Mouse (Mus musculus) liver, embryonic 16.5 days (tissue): Measurements from ENCODE around the gene Syt7. TPM values are rescaled to one million over a fixed set of nuclear protein-coding genes. Genes with fewer than 3 reads are reported as not detected.

Experiments
- ATAC-seq: fragments of 200-750 bp; cut with Nextera tagmentation; 2 replicates; pipeline ENCODE4 v1.8.0; 2017; ENCODE audit warnings: low read depth, mild to moderate bottlenecking, moderate number of reproducible peaks, moderate library complexity
- H3K27ac ChIP-seq: fragments of 300-500 bp; sonication (generic); 2 replicates; pipeline ENCODE4 v1.5.1; 2014; ENCODE audit warnings: mild to moderate bottlenecking, low read length
- H3K27me3 ChIP-seq: fragments of 300-500 bp; sonication (generic); 2 replicates; pipeline ENCODE4 v1.6.1; 2014; ENCODE audit warnings: low read depth, low read length, mixed read lengths; ENCODE audit not compliant: control insufficient read depth, insufficient read depth
- H3K36me3 ChIP-seq: fragments of 300-500 bp; sonication (generic); 2 replicates; pipeline ENCODE4 v1.6.1; 2014; ENCODE audit warnings: mild to moderate bottlenecking; ENCODE audit not compliant: control insufficient read depth, insufficient read depth
- H3K4me1 ChIP-seq: fragments of 300-500 bp; sonication (generic); 2 replicates; pipeline ENCODE4 v1.6.1; 2014; ENCODE audit warnings: low read depth, low read length, mixed read lengths; ENCODE audit not compliant: control insufficient read depth
- H3K4me2 ChIP-seq: fragments of 300-500 bp; sonication (generic); 2 replicates; pipeline ENCODE4 v1.6.1; 2014; ENCODE audit warnings: low read depth, low read length, mixed read lengths
- H3K4me3 ChIP-seq: fragments of 300-500 bp; sonication (generic); 2 replicates; pipeline ENCODE4 v1.5.1; 2014; ENCODE audit warnings: low read depth, mild to moderate bottlenecking, low read length
- H3K9ac ChIP-seq: fragments of 300-500 bp; sonication (generic); 2 replicates; pipeline ENCODE4 v1.6.1; 2014; ENCODE audit warnings: low read depth, low read length
- H3K9me3 ChIP-seq: fragments of 300-500 bp; sonication (generic); replicated peaks from 2 replicates; pipeline ENCODE4 v1.6.1; 2016; ENCODE audit warnings: low read length; ENCODE audit not compliant: control insufficient read depth
- WGBS: fragments of 180-500 bp; shearing (Covaris S2); extraction: QIAGEN DNeasy Blood & Tissue Kit; methylation state at CpG from one replicate; pipeline ENCODE4 v1.1.7; 2014; ENCODE audit not compliant: insufficient replicate concordance; 5-methylcytosine and 5-hydroxymethylcytosine counted together
- polyA plus RNA-seq: library from polyadenylated mRNA; unstranded; fragments of >200 nt; fragmentation: Nextera tagmentation; extraction: Ambion mirVana; gene quantifications from 2 replicates; pipeline ENCODE4 v1.2.1, GENCODE M21; 2015

The Syt7 gene
- polyA plus RNA-seq, 1 experiment from 2014 or later = 0.39 TPM

DNA sequence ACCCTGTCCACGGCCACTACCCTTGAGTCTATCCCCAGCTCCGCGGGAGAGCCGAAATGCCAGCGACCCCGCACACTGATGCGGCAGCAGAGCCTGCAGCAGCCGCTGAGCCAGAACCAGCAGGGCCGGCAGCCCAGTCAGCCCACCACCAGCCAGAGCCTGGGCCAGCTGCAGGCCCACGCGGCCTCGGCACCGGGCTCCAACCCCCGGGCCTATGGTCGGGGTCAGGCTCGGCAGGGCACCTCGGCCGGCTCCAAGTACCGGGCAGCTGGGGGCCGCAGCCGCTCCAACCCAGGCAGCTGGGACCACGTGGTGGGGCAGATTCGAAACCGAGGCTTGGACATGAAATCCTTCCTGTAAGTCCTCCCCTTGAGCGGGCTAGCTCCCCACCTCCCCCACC is 37.4 kb downstream of the Syt7 start:
- Histone ChIP-seq H3K4me3 (no peak overlapping the region), H3K4me2 (no peak overlapping the region), H3K9ac (no peak overlapping the region), H3K4me1 (peaks cover 4% of the 10 kb centered on the region; the same call in 1 of the 2 replicates), H3K27ac (no peak overlapping the region), H3K36me3 (no peaks in the 10 kb centered on the region), H3K9me3 (no peaks in the 10 kb centered on the region), H3K27me3 (peaks cover 24% of the 10 kb centered on the region)
- no peak; the same call in 1 of the 2 replicates for ATAC-seq
- WGBS = 45% methylated on average over 25 of the region's 25 CpGs

DNA sequence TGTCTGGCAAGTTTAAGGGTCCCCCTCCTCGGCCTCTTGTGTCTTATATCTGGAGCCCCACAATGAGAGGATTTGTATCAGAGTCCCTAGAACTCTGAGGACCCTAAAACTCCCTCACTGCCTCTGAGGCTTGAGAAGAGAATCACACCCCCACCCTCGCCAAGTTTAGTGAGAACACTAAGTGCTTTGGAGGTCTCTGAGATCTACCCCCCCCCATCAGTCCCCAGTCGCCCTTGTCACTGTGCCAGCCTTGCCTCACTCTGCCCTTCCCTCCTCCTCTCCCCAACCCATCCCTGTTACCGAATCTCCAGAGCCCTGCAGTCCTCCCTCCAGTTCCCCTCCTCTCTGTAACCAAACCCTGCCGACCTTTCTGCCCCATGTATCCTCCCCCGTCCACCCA is 37.9 kb downstream of the Syt7 start:
- Histone ChIP-seq H3K27me3 (peaks cover 19% of the 10 kb centered on the region), H3K4me2 (no peak overlapping the region), H3K9ac (no peak overlapping the region), H3K9me3 (no peaks in the 10 kb centered on the region), H3K4me1 (peaks cover 8% of the 10 kb centered on the region), H3K4me3 (no peak overlapping the region), H3K27ac (no peak overlapping the region), H3K36me3 (no peaks in the 10 kb centered on the region)
- ATAC-seq = no peak
- 39% methylated on average over 6 of the region's 6 CpGs for WGBS

DNA sequence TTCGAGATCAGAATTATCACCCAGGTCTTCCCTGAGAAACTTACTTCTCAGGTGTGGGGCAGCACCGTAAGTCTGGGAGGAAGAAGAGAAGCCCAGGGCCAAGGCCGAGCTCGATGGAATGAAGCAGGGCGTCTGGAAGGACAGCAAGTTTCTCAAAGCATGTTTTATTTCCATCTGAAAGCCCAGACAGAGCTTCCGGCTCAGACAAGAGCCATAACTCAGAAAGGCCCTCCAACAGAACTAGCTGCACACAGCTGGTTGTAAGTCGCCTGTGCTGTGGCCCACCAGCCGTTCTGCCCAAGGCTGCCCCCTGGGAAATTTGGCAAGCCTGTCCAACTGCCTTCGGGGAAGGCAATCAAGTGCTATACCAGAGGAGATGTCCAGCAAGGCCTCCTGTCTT is 38.5 kb downstream of the Syt7 start:
- WGBS = 64% methylated on average over 9 of the region's 9 CpGs

DNA sequence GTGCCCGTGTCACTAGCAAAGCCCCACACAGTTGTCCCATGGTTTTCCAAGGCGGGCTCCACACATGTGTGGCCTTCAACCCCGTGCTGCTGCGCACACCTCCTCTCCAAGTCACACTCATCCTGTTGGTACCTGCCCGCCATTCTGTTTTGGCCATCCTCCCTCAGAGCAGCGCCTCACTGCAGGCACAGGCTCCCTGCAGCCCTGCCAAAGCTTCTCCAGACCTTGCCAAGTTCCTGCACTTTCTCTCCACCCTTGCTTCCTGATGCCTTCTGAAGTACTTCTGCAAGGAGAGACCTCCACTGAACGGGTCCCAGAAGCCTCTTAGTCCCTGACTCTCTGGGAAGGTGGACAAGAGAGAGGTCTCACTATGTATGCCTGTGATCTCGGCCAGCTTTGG is 40.5 kb downstream of the Syt7 start:
- Histone ChIP-seq H3K4me2 (no peak overlapping the region), H3K27me3 (peaks cover 3% of the 10 kb centered on the region; the same call in 1 of the 2 replicates), H3K9ac (no peak overlapping the region), H3K9me3 (no peaks in the 10 kb centered on the region), H3K4me1 (peaks cover 14% of the 10 kb centered on the region), H3K36me3 (no peaks in the 10 kb centered on the region), H3K27ac (no peak overlapping the region), H3K4me3 (no peak overlapping the region)
- ATAC-seq = no peak
- WGBS = 63% methylated on average over 8 of the region's 8 CpGs

More for the DNA sequence above, 38.5 kb downstream of the Syt7 start:
- Histone ChIP-seq H3K4me3 (no peak overlapping the region), H3K27me3 (peaks cover 13% of the 10 kb centered on the region), H3K27ac (no peak overlapping the region), H3K36me3 (no peaks in the 10 kb centered on the region), H3K4me1 (peaks cover 11% of the 10 kb centered on the region), H3K4me2 (no peak overlapping the region), H3K9ac (no peak overlapping the region), H3K9me3 (no peaks in the 10 kb centered on the region)
- no peak for ATAC-seq

DNA sequence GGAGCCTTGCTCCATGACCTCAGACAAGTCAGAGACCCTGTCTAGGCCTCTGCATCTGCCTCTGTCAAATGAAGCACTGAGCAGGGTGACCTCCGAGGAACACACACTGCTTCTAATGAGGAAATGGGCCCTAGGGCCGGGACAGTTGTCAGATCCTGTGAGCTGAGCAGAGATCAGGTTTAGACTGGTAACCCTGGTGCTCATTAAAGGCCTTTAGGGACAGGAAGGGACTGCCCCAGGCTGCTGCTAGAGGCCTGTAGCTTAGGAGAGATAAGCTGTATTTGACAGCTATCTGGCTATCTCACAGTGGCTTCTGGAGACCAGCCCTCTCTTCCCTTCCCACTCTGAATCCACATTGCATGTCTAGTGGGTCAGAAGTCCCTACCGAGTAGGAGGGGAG is 42.5 kb downstream of the Syt7 start:
- Histone ChIP-seq H3K9ac (no peak overlapping the region; the same call in 1 of the 2 replicates), H3K9me3 (no peaks in the 10 kb centered on the region), H3K4me1 (peaks cover 18% of the 10 kb centered on the region), H3K27ac (no peak overlapping the region), H3K4me3 (no peak overlapping the region), H3K27me3 (no peaks in the 10 kb centered on the region), H3K4me2 (peak overlapping the region; percentile 15), H3K36me3 (no peaks in the 10 kb centered on the region)
- peak; percentile 75 for ATAC-seq
- 13% methylated on average over 3 of the region's 3 CpGs for WGBS

DNA sequence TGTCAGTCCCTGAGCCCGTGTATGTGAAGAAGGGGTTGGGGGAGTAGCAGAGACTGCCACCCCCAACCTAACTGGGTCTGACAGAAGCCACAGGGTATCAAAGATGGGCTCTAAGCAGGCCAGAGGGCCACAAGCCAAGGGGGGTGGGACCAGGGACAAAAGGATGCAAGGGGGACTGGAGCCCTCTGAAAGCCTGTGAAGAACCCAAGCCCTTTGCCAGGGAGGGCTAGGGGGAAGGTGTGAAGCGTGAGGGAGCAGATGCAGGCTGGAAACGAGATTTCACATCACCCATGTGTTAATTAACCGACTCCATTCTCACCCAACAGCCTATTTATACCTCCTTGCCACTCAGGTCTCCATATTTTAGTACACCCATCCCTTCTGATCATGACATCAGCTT is 43.0 kb downstream of the Syt7 start:
- H3K4me2 ChIP-seq = peak overlapping the region; percentile 15

DNA sequence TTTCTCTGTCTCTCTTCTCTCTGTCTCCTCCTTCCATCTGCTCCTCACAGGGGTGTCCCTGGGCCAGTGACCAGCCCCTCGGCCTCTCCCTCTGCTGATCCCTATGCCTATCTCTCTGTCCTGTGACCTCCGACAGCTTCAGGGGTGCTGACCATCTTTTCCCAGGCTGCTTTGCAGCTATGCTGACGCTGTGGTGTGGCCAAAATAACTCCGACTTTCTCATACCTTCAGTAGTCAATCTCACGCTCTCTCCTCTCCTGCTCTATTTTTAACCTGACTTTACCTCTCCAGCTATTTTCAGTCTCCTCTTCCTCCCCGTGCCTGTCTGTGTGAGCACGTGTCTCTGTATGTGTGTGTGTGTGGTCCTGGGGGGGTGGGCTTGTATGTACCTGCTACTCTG is 44.3 kb downstream of the Syt7 start:
- WGBS = 61% methylated on average over 7 of the region's 7 CpGs
- Histone ChIP-seq H3K9me3 (no peaks in the 10 kb centered on the region), H3K4me1 (peaks cover 18% of the 10 kb centered on the region)

More for the DNA sequence above, 43.0 kb downstream of the Syt7 start:
- no peak overlapping the region for H3K4me3 ChIP-seq
- no peak for ATAC-seq
- WGBS = 39% methylated on average over 4 of the region's 4 CpGs
- no peak overlapping the region for H3K9ac ChIP-seq
- H3K27ac ChIP-seq = no peak overlapping the region
- no peaks in the 10 kb centered on the region for H3K9me3 ChIP-seq
- peaks cover 18% of the 10 kb centered on the region for H3K4me1 ChIP-seq
- H3K27me3 ChIP-seq = no peaks in the 10 kb centered on the region
- H3K36me3 ChIP-seq = no peaks in the 10 kb centered on the region

DNA sequence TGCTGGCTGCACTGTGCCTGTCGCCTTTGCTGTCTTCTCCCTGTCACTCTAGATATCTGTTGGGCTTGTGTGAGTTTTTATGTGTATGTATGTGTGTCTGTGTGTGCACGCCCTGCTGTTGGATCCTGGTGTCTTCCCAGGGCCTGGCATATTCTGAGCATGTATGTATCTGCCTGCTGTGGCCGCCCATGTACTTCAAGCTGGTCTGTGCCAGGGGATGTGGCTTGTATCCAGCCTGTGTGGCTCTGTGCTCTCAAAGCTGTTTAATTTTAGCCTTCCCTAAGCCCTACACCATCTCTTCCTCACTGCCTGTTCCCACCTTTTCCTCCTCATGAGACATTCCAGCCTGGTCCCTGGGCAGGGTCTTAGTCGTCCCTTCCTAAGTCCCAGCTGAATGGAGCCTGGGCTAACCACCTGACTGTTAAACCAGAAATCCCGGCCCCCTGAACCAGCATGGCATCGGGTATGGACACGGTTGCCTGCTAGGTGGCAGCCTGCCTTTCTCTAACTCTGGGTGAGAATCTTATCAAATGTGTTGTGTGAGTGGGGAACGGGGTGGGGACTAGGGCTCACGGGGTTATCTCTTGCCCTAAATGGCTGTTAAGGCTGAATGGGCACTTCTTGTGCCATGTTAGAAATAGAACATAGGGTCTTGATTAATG is 45.1 kb downstream of the Syt7 start:
- no peak for ATAC-seq
- WGBS = 39% methylated on average over 9 of the region's 9 CpGs
- Histone ChIP-seq H3K27me3 (no peaks in the 10 kb centered on the region), H3K9me3 (no peaks in the 10 kb centered on the region), H3K9ac (no peak overlapping the region), H3K4me3 (no peak overlapping the region), H3K36me3 (no peaks in the 10 kb centered on the region), H3K4me1 (peaks cover 18% of the 10 kb centered on the region), H3K4me2 (no peak overlapping the region), H3K27ac (no peak overlapping the region)

More for the DNA sequence above, 44.3 kb downstream of the Syt7 start:
- ATAC-seq = no peak
- H3K9ac ChIP-seq = no peak overlapping the region
- no peak overlapping the region for H3K4me3 ChIP-seq
- no peak overlapping the region for H3K27ac ChIP-seq
- no peaks in the 10 kb centered on the region for H3K27me3 ChIP-seq
- no peak overlapping the region for H3K4me2 ChIP-seq
- no peaks in the 10 kb centered on the region for H3K36me3 ChIP-seq

DNA sequence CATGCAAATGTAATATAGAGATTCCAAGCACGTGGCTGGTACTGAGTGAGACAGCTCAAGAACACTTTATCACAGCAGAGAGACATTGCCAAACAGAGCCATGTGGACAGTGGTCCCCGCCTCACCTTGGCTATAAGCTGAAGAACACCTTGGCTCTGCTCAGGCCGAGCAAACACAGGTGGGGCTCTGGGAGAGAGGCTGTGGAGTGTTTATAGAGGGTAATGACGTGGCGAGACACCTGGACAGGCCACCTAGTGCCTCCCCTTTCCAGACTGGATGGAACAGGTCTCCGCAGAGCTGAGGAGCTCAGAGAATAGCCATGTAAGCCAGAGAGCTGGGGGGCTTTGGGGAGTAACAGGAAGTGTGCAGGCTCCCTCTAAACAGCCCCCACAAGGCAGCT is 46.0 kb downstream of the Syt7 start:
- Histone ChIP-seq H3K9me3 (no peaks in the 10 kb centered on the region), H3K4me3 (no peak overlapping the region), H3K4me2 (no peak overlapping the region), H3K4me1 (peaks cover 18% of the 10 kb centered on the region), H3K9ac (no peak overlapping the region), H3K27me3 (no peaks in the 10 kb centered on the region), H3K27ac (no peak overlapping the region), H3K36me3 (no peaks in the 10 kb centered on the region)
- 55% methylated on average over 6 of the region's 6 CpGs for WGBS
- ATAC-seq = no peak
